Mouse (Mus musculus): ENCODE results near the gene Endou. TPM values are rescaled to one million over a fixed set of nuclear protein-coding genes. Genes with fewer than 3 reads are reported as not detected.
A peak's percentile ranks its signal among the peaks of the same experiment; 100 is the strongest.

The Endou gene
- not detected in 2 replicates for polyA plus RNA-seq (2012; ENCODE audit: insufficient read depth, insufficient read length, missing spikeins)

DNA sequence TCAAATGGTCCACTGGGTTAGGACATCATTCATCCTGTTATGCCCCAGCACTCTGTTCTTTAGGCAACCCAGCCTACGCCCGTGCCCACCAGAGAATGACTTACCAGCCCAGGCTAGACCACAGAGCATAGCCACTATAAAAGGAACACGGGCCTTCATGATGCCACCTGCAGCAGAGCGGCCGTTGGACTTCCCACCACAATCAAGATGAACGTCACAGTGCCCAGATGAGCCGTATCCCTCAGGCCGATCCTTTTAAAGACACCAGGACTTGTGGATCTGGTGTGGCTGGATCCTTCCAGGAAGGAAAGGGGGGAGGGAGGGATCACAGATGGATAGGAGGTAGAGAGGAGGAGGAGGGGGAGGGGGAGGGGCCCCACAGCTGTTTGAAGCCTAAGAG, at the start of gene Endou:
TSS of gene Endou (minus strand) at position 229 of the 400 bp plus-strand sequence.
- H3K27ac ChIP-seq (ENCODE audit: insufficient read depth, low read depth, low read length), result no peak within 1 kb of the TSS
- H3K4me3 ChIP-seq (ENCODE audit: insufficient read depth, low read length), result no peak within 1 kb of the TSS
- no peak for TF ChIP-seq POLR2A (IDR thresholded peaks at IDR 0.05; ENCODE audit: borderline replicate concordance, low read depth, low read length)
- no peak for TF ChIP-seq CTCF (IDR thresholded peaks at IDR 0.05; ENCODE audit: low read depth, low read length)
- H3K4me1 ChIP-seq (ENCODE audit: control insufficient read depth, insufficient read depth, low read length), result peaks cover 8% of the 10 kb centered on the region

DNA sequence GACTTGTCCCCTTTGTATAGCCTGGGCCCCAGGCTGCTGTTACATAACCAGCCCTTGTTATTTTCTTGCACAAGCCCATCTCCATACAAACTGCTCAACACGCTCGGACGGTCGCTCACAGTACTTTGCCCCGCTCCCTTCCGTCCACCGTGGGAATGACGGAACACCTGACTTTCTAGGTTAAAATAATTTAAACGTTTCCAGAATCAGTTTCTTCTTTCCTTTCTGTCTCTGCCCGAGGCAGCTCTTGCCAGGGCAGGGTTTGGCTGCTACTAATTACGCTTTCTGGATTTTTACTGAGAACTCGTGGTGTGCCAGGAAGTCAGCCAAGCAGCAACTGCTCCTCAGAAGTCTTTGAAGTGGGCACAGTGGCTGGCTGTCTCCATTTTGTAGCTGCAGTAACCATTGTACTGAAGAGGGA, 49.5 kb upstream of the Endou start:
- Histone ChIP-seq H3K4me1 (ENCODE audit: control insufficient read depth, insufficient read depth, low read length) (peaks cover 5% of the 10 kb centered on the region), H3K4me3 (ENCODE audit: insufficient read depth, low read length) (no peak overlapping the region), H3K27ac (ENCODE audit: insufficient read depth, low read depth, low read length) (no peak overlapping the region)
- TF ChIP-seq POLR2A (IDR thresholded peaks at IDR 0.05; ENCODE audit: borderline replicate concordance, low read depth, low read length) (no peak), CTCF (IDR thresholded peaks at IDR 0.05; ENCODE audit: low read depth, low read length) (no peak)

DNA sequence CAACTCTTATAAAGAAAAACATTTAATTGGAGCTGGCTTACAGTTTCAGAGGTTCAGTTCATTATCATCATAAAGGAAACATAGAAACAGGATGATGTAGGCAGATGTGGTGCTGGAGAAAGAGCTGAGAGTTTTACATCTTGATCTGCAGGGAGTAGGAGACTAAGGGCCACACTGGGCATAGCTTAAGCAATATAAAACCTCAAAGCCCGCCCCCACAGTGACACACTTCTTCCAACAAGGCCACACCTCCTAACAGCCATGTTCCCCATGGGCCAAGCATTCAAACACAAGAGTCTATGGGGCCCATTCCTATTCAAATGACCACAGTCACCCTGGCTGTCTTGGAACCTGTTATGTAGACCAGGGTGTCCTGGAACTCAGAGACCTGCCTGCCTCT, 48.4 kb upstream of the Endou start:
- H3K27ac ChIP-seq (ENCODE audit: insufficient read depth, low read depth, low read length), result no peak overlapping the region
- TF ChIP-seq POLR2A (IDR thresholded peaks at IDR 0.05; ENCODE audit: borderline replicate concordance, low read depth, low read length) (no peak), CTCF (IDR thresholded peaks at IDR 0.05; ENCODE audit: low read depth, low read length) (no peak)
- H3K4me1 ChIP-seq (ENCODE audit: control insufficient read depth, insufficient read depth, low read length), result no peaks in the 10 kb centered on the region; the same call in 1 of the 2 replicates
- H3K4me3 ChIP-seq (ENCODE audit: insufficient read depth, low read length), result no peak overlapping the region

DNA sequence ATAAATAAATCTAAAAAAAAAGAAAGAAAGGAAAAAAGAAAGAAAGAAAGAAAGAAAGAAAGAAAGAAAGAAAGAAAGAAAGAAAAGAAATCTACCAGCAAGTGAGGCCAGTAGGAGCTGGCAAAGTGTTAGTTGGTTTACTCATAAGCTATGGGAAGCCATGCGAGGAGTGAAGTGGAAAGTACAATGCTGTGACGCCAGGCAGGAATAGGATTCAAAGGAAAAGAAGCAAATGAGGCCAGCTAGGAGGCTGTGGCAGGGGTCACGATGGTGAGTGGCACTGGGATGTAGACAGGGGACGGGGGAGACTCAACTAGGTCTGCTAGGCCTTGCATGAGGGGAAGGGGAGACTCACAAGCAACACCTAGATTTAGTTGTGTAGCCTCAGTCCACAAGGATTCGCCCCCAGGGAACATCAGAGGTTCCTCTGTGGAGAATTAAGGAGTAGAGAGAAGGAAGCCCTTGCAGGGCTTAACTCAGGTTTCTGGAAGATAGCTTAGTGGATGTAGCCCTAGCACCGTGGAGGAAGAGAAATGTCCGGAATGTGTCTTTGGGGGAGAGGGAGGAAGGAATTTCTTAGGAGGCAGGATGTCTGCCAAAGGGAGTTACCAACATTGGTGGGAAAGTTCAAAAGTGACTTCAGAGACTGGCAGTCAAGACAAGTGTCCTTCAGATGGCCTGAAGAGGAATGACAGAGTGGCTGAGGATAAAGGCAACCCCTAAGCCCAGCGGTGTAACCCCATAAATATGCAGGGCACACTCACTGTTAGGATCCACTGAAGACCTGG, 47.4 kb upstream of the Endou start, which contains the start of gene Slc48a1:
TSS of gene Slc48a1 (plus strand) at position 210 of the 788 bp plus-strand sequence.
- H3K4me1 ChIP-seq (ENCODE audit: control insufficient read depth, insufficient read depth, low read length), result peaks cover 5% of the 10 kb centered on the region
- no peak for TF ChIP-seq CTCF (IDR thresholded peaks at IDR 0.05; ENCODE audit: low read depth, low read length)
- TF ChIP-seq POLR2A (IDR thresholded peaks at IDR 0.05; ENCODE audit: borderline replicate concordance, low read depth, low read length), result no peak
- no peak within 1 kb of the TSS for H3K4me3 ChIP-seq (ENCODE audit: insufficient read depth, low read length)
- H3K27ac ChIP-seq (ENCODE audit: insufficient read depth, low read depth, low read length), result no peak within 1 kb of the TSS

DNA sequence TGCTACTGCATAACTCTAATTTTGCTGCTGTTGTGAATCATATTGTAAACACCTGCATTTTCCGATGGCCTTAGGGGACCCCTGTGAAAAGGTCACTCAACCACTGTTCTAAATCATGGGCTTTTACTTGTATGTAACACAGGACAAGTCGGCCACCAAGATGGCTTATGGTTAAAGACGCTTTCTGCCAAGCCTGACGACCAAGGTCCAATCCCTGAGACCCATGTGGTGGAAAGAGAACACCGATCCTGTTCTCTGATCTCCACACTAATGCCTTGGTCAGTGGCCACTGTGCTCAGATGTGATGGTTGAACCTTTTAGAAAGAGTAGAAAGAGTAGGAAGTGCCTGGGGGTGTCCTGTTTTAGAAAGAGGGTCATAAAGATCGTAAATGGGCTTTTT, 45.8 kb upstream of the Endou start:
- Histone ChIP-seq H3K4me3 (ENCODE audit: insufficient read depth, low read length) (no peak overlapping the region), H3K4me1 (ENCODE audit: control insufficient read depth, insufficient read depth, low read length) (peaks cover 5% of the 10 kb centered on the region), H3K27ac (ENCODE audit: insufficient read depth, low read depth, low read length) (no peak overlapping the region)
- TF ChIP-seq POLR2A (IDR thresholded peaks at IDR 0.05; ENCODE audit: borderline replicate concordance, low read depth, low read length), result no peak
- no peak for TF ChIP-seq CTCF (IDR thresholded peaks at IDR 0.05; ENCODE audit: low read depth, low read length)

DNA sequence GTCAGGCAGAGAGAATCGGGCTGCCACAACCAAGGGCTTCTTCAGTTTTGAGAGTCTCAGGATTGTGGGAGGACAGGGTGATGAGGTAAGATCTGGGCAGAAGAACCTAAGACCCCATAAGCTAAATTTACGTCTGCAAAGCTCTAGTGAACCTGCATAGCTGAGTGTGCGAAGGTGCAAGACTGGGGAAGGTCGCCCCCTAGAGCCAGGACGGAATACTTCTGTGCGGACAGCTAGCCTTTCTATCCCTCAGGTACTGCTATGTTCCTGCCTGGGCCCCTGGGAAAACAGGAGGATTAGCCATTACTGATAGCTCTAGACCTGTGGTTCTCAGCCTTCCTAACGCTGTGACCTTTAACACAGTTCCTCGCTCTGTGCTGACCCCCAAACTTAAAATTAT, 45.4 kb upstream of the Endou start:
- H3K27ac ChIP-seq (ENCODE audit: insufficient read depth, low read depth, low read length), result no peak overlapping the region
- no peak overlapping the region for H3K4me3 ChIP-seq (ENCODE audit: insufficient read depth, low read length)
- TF ChIP-seq POLR2A (IDR thresholded peaks at IDR 0.05; ENCODE audit: borderline replicate concordance, low read depth, low read length) (no peak), CTCF (IDR thresholded peaks at IDR 0.05; ENCODE audit: low read depth, low read length) (peak; percentile 62)
- peaks cover 5% of the 10 kb centered on the region for H3K4me1 ChIP-seq (ENCODE audit: control insufficient read depth, insufficient read depth, low read length)

DNA sequence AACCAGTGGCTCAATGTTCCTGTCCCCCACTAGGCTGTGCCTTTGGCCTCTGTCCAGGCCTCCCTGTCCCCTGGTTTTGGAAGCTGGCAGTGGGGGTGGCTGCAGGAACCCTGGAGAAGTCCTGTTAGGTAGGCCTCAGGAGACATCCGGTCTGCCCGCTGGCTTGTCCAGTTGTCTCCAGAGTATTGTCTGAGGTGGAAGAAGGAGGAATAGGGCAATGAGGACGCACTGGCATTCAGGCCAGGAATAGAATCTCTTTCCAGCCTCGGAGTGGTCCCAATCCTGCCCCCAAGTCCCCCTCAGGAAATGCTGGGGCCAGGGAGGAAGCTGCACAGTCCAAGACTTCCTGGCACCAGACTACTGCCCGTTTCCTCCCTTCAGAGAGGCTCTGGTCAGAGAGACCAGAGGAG, 42.8 kb upstream of the Endou start:
- peaks cover 5% of the 10 kb centered on the region for H3K4me1 ChIP-seq (ENCODE audit: control insufficient read depth, insufficient read depth, low read length)
- H3K27ac ChIP-seq (ENCODE audit: insufficient read depth, low read depth, low read length), result peak overlapping the region; percentile 26; the same call in 1 of the 2 replicates
- no peak for TF ChIP-seq POLR2A (IDR thresholded peaks at IDR 0.05; ENCODE audit: borderline replicate concordance, low read depth, low read length)
- no peak for TF ChIP-seq CTCF (IDR thresholded peaks at IDR 0.05; ENCODE audit: low read depth, low read length)
- H3K4me3 ChIP-seq (ENCODE audit: insufficient read depth, low read length), result no peak overlapping the region

DNA sequence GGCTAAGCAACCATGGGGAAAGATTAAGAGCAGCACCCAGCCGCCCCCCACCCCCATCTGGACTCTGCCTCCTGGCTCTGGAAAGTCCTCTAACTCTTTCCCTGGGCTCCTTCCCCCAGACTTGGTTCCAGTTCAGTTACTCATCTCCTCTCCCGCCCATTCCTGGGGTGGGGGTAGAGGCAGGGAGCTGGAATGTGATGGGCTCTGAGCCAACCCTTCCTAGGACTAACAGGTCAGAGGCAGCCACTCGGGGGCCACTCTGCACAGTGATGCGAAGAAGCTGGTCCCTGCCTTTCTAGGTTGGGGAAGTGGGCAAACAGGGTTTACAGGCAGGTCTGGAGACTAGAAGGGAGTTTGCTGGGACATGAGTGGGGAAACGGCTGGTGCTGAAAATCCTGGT, 42.0 kb upstream of the Endou start:
- Histone ChIP-seq H3K27ac (ENCODE audit: insufficient read depth, low read depth, low read length) (no peak overlapping the region), H3K4me1 (ENCODE audit: control insufficient read depth, insufficient read depth, low read length) (peaks cover 5% of the 10 kb centered on the region), H3K4me3 (ENCODE audit: insufficient read depth, low read length) (no peak overlapping the region)
- no peak for TF ChIP-seq POLR2A (IDR thresholded peaks at IDR 0.05; ENCODE audit: borderline replicate concordance, low read depth, low read length)
- no peak for TF ChIP-seq CTCF (IDR thresholded peaks at IDR 0.05; ENCODE audit: low read depth, low read length)

DNA sequence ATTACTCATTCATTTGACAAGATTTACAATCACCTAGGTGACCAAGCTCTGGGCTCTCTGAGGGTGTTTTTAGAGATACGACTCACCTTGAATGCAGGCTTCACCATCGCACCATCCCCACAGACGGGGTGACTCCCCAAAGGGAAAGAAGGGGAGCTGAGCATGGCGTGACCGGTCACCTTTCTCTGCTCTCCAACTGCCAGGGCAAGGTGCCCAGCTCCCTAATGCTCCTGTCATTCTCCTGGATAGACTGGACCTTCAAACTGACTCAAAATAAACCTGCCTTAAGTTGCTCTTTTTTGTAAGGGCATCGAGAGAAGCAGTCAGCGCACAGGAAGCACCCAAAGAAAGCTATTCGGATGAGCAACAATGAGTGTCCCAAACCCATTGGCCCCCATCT, 39.1 kb upstream of the Endou start:
- TF ChIP-seq POLR2A (IDR thresholded peaks at IDR 0.05; ENCODE audit: borderline replicate concordance, low read depth, low read length) (no peak), CTCF (IDR thresholded peaks at IDR 0.05; ENCODE audit: low read depth, low read length) (no peak)
- Histone ChIP-seq H3K27ac (ENCODE audit: insufficient read depth, low read depth, low read length) (no peak overlapping the region), H3K4me1 (ENCODE audit: control insufficient read depth, insufficient read depth, low read length) (peaks cover 5% of the 10 kb centered on the region), H3K4me3 (ENCODE audit: insufficient read depth, low read length) (no peak overlapping the region)

DNA sequence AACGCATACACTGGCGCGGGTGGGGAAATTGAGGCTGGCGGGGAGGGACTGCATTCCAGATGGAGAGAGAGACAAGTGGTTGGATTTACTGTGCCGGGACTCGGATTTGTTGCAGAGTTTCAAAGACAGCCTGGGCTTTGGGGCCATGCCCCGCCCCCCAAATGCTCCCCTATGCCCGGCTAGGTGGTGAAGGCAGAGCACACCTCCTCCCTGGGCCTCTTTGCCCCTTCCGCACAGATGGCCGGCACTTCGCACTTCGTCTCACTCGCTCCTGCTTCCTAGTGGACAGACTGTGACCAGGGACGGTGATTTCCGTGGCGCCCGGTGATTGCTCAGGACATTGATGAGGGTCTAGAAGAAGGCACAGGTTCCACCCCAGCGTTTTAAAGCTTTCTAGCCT, 37.1 kb upstream of the Endou start:
- no peaks in the 10 kb centered on the region for H3K4me1 ChIP-seq (ENCODE audit: control insufficient read depth, insufficient read depth, low read length)
- TF ChIP-seq POLR2A (IDR thresholded peaks at IDR 0.05; ENCODE audit: borderline replicate concordance, low read depth, low read length) (no peak), CTCF (IDR thresholded peaks at IDR 0.05; ENCODE audit: low read depth, low read length) (no peak)
- H3K27ac ChIP-seq (ENCODE audit: insufficient read depth, low read depth, low read length), result no peak overlapping the region
- H3K4me3 ChIP-seq (ENCODE audit: insufficient read depth, low read length), result peak overlapping the region; percentile 39

Data from bone marrow macrophage, adult 2 months (primary cell).